Mouse (Mus musculus): ENCODE results near the gene Gnpnat1.
A peak's percentile ranks its signal among the peaks of the same experiment; 100 is the strongest.

Gene Gnpnat1

DNA sequence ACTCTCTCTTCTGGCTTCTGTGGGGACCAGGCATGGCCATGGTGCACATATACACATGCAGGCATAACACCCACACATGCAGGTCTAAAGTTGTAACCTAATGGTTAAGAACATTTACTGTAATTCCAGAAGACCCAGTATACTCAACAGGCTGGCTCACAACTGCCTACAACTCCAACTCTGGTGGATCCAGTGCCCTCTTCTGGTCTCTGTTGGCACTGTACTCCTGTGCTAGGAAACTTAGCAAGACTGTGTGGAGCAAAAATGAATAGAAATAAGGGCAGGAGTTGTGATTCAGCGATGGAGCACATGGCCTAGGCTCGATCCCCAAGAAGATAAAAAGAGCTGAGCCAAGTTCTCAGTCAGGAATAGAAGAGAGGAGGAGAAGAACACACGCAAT, 4.9 kb downstream of the Gnpnat1 start:
- DNase-seq (ENCODE audit: low spot score): no peak

DNA sequence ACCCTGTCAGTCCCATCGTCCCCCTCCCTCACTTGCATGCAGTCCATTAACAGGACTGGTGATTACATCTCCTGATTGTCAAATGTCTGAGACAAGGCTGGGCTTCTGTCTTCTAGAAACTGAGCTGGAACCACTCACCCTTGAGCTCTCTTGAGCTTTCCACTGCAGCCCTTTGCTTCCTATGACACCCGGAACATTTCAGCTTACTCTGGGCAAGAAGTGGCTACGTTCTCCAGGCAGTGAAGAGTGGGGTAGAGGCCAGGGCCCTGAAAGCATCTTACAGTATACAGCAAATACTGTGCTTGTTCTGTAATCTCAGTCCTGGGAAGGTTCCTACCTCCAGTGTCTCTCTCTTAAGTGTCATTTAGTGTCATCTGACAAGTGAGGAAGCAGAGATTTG, 15.5 kb downstream of the Gnpnat1 start:
- no peak for DNase-seq (ENCODE audit: low spot score)

DNA sequence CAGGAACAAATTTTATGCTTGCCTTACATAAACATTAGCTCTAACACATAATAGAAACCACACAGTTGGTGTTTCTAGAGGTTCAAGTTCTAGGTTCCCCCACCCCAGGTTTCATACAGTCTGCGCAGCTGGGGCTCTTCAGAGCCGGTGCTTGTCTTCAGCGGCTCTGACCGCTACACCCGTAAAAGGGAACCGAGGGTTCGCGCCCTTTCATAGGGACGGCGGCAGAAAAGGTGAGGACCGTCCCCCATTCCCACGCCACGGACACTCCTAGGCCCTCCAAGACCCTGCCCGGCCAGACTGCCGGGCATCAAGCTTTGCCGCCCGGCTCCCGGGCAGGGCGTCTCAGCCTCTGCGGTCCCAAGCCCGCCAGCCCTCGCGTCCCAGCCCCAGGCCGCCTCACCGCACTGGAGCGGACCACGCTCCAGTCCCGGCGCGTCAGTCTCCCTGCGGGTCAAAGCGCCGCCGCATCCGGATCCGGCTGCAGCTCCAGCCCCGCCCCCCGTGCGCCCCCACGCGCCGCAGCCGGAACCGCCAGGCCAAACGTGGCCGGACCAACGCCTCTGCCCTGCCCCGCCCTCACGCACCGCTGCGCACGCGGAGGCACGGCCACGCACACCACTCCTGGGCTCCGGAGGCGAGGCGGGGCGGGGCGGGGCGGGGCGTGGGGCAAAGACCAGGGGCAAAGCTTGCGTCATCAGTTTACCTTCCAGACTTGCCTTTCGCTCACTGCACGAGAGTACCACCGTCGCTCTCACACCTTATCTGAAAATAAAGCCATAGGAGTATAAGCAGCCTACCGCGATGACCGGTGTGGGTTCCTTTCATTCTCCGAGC, 16.1 kb downstream of the Gnpnat1 start:
- peak; percentile 96 for DNase-seq (ENCODE audit: low spot score)

DNA sequence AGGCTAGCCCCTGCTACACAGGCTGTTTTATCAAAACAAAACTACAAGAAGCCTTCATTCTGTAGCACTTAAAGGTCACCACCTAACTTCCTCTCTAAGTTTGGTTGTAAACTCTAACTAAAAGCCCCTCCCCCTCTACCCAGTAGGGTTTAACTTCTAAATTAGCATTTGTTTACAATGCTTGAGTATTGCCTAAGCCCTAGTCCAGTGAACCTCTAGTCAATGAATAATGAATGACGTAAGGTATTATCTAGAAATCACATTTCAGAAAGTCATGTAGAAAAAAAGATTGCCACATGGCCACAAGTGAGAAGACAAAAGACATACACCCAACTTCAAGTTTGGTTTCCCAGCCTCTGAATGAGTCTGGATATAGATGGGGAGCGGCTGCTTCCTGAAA, 17.2 kb downstream of the Gnpnat1 start:
- DNase-seq (ENCODE audit: low spot score): no peak

GRCm38 (mm10) chr14:45385596-45385995, 19.1 kb downstream of the Gnpnat1 start:
- DNase-seq (ENCODE audit: low spot score): no peak

GRCm38 (mm10) chr14:45382912-45383311, 21.8 kb downstream of the Gnpnat1 start:
- no peak for DNase-seq (ENCODE audit: low spot score)

DNA sequence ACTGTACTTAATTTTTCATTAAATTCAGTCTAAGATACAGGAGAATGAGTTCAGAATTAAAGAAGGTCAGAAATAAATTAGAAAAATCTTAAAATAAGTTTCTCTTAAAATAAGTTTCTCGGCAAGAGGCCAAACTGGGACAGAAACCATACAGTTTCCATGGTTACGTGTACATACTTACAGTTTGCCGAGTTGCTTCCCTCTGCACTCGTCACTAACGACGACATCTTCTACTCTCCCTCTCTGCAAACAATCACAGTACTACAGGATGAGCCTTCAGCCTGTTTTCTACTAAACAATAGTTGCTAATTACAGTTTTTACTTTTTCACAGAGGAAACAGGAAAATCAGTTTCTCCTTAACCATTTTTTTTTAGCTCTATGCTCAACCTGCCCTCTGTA, 24.0 kb downstream of the Gnpnat1 start:
- no peak for DNase-seq (ENCODE audit: low spot score)

- no peak for DNase-seq (ENCODE audit: low spot score)
Measured at GRCm38 (mm10) chr14:45378771-45379170, 25.9 kb downstream of the Gnpnat1 start.

DNA sequence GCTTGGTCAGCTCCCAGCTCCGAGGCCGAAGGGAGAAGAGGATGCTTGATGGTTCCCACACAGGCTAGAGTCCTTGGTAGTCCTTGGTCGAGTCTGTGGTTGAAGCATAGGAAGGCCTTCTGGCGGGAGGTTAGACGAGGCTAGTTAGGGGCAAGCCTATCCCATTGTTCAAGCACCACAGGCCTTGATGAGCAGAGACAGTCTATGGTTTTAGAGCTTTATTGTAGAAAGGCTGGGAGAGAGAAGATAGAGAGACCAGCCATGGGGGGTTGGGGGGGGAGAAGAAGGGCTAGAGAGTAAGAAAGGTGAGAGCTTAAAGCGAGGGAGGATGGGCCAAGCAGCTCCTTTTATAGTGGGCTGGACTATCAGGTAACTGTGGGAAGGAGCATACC, 39.5 kb downstream of the Gnpnat1 start:
- DNase-seq (ENCODE audit: low spot score): no peak

GRCm38 (mm10) chr14:45364211-45365195, 40.2 kb downstream of the Gnpnat1 start:
- no peak for DNase-seq (ENCODE audit: low spot score)

- peak; percentile 99 for DNase-seq (ENCODE audit: low spot score)
Measured at GRCm38 (mm10) chr14:45350931-45351859, 53.5 kb downstream of the Gnpnat1 start, which contains the start of gene Styx. TSS of gene Styx (plus strand) at chr14:45351093.

- peak; percentile 93 for DNase-seq (ENCODE audit: low spot score)
Measured at GRCm38 (mm10) chr14:45329589-45330181, 75.0 kb downstream of the Gnpnat1 start, which contains the start of gene Psmc6. TSS of gene Psmc6 (plus strand) at chr14:45329788.

GRCm38 (mm10) chr14:45329018-45329588, 75.6 kb downstream of the Gnpnat1 start:
- DNase-seq (ENCODE audit: low spot score): no peak

DNA sequence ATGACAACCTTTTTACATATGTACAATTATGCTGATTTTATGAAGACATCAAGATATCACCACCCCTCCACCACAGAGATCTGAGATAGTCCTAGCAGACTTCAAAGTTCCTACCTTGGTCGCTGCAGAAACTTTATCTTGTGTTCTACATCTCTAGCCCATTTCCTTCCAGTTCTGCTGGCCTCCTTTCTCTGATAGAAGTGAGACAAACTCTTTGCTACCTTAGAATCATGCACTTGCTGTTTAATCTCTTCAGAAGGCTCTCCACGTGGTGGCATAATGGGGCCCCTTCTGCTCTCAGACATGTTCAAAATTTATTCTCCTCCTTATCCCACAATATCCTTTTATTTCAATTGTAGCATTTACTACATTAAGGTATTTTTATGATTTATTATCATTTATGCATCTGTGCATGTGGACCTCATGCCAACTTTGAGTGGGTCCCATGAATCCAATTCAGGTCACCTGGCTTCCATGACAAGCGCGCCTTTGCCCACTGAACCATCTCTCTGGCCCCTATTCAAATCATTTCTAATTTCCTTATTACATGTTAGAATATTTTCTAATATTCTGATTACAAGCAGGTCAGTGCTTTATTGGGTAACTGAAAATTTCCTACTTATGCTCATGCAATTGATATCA, 76.5 kb downstream of the Gnpnat1 start:
- DNase-seq (ENCODE audit: low spot score): no peak
